Mouse (Mus musculus): Measurements from ENCODE around the gene Brd3.

DNA sequence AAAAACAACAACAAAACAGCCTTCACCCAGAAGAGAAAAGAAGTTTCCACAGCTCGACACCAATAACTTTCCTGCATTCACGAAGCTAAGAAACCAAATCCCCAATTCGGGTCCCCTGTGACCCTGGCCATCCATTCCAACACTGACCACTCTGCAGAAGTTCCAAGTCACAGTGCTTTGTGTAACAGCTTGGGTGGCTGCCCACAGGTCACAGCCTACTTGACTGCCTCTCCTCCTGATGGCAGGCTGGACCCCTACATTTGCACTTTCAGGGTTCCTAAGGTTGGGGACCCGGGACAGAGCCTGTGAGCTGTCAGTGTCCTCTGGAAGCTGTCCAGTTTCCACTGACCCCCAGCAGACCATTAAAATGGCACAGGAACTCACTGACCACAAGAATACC lies 44.6 kb downstream of the Brd3 start:
- TF ChIP-seq POLR2A (IDR thresholded peaks at IDR 0.05; ENCODE audit: extremely low read depth, insufficient read depth, low read length) (no peak), CTCF (IDR thresholded peaks at IDR 0.05; ENCODE audit: low read depth, low read length) (no peak)

Data from liver, adult 2 months (tissue).